Mouse (Mus musculus) layer of hippocampus, adult 11-12 months (tissue): ENCODE results near the gene Ctf2.
"Not testable (repeated sequence)": the region's sequence is repeated elsewhere in the genome, so short reads cannot be mapped to it uniquely, and the experiment has no call there.

Experiments used
- DNase-seq: peaks from one replicate; pipeline ENCODE4 v3.0.0; 2022; ENCODE audit warnings: low spot score

Ctf2 gene

GRCm38 (mm10) chr7:127712461-127713385 lies 19.2 kb downstream of the Ctf2 start, which contains the start of gene Ctf1:
Gene Ctf1, plus strand, starts transcription at chr7:127712736.
- DNase-seq: peak; percentile 76

DNA sequence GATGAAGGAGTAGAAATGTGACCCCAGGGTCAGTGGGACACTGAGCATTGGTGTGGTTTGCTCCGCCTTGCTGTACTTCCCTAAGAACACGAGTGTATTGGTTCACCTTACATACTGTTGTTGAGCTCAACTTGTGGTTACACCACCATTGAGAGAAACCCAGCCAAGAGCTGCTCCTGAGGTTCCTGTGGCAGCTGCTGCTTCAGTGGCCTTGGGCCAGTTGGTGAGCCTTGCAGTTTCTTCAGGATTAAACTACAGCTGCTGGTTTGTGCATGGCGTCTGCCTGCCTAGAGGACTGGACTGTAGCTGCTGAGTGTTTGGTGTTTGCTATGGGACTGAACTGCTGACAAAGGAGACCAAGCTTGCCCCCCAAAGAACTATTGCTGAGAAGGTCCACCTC lies 20.5 kb downstream of the Ctf2 start:
- DNase-seq: no peak

DNA sequence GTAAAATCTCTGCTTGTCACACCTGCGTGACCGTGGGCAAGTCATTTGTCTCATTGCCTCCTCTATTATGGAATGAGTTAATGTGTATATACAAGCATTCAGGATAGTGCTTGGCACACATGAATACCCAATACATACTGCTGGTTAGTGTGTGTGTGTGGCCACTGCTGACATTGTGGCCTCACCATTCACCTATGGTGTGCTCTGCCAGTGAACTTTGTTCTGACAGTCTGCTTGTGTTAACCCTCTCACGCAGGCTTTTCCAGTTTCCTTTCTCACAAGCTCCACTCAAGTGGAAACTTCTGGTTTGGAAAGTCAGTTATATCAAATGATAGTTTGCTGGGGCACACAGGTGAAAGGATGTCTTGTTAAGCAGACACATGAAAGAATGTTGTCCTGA lies 20.9 kb downstream of the Ctf2 start:
- DNase-seq: no peak

- DNase-seq: no peak
Measured at GRCm38 (mm10) chr7:127709261-127709979, 22.5 kb downstream of the Ctf2 start.

GRCm38 (mm10) chr7:127708207-127709078 lies 23.5 kb downstream of the Ctf2 start, which contains the start of gene Bcl7c:
Gene Bcl7c, minus strand, starts transcription at chr7:127708933.
- peak; percentile 86 for DNase-seq

DNA sequence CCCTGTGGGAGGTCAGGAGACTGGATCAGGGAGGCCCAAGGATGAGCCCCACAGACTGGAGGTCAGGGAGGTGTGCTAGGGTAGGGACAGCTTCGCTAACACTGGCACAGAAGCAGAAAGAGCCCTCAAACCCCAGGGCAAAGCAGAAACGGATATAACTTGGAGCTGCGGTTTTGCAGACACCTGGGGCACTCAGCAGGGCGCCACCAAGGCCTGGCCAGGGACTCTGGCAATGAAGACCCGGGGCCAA lies 24.1 kb downstream of the Ctf2 start:
- DNase-seq: no peak

DNA sequence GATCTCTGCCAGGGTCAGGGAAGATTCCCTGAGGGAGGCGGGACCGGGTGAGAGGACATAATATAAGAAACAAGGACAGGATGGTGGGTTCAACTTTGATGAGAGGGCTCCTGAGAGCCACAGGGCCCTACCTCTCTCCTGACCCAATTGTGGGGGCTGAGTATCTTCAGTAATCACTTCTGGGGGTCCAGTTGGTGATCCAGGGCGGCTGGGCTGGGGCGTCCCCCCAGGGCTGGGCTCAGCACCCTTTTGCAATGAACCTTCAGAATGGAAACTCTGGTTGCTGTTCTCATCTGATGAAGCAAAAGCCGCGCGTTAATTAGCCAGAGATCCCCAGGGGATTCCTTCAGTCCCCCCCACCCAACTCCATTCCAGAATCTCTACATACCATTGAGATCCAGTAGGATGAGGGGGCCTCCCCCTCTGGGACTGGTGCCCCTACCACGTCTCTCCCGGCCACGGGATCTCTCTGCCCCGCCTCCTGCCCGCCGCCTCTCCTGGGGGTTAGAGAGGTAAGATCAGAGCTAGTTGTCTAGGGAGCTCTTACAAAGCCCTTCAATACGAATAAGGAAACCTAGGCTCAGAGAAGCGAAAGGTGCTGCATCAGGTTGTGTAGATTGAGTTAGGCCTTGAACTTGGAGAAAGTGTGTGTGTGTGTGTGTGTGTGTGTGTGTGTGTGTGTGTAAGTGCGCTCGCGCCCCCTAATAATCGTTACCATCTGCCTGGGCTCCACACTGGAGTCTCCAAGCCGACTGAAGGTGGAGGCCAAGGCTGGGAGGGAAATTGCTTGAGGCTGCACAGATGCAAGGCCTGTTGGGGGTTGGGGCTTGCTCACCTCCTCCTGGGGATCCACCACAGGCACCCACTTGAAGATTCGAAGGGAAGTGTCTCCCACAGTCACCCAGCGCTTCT lies 24.7 kb downstream of the Ctf2 start:
- DNase-seq: no peak

GRCm38 (mm10) chr7:127705706-127706105 lies 26.3 kb downstream of the Ctf2 start:
- no peak for DNase-seq

DNA sequence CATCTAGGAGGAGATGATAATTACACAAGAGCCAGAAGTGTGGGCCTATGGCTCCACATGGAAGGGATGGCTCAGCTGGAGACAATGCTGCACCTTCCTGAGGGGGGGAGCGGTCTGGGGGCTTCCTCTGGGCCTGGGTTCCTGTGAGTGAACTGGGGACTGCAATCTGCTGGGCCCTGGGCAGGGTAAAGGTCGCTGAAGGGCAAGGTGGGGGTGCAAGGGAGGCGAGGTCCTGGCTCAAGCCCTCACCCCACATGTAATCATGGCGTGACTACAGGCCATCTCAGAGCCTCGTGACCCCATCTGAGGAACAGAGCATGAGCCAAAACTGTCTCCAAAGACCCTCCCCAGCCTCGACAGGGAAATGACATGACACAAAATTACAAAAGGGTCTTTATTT lies 27.4 kb downstream of the Ctf2 start:
- DNase-seq: no peak

DNA sequence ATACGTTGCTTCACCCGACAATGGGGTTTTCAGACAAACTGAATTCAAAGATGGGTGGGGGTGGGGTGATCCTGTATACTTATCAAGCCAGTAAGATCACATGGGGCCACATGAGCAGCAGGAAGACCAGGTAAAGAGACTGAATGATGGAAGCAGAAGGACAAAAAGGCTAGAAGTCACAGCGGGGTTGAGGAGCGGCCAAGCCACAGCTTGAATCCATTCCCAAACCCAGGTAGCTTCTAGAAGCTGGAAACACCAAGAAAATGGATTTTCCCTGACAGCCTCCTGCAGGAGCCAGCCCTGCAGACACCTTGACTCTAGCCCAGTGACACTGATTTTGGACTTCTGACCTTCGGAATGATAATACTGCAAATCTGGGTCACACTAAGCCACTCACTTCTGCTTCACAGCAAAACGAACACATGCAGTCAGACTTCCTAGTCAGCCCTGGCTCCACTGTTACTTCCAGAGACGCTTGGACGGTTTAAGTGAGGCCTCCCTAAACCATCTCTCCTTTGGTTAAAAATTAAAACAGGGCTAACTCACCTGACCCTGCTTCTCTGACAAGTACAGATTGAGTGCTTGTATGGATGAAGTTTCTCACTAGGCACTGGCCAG lies 28.3 kb downstream of the Ctf2 start:
- DNase-seq: no peak

- DNase-seq: no peak
Measured at GRCm38 (mm10) chr7:127700712-127701331, 31.1 kb downstream of the Ctf2 start.

- no peak for DNase-seq
Measured at GRCm38 (mm10) chr7:127698986-127699385, 33.0 kb downstream of the Ctf2 start.

GRCm38 (mm10) chr7:127693730-127694129 lies 38.2 kb downstream of the Ctf2 start:
- DNase-seq: not testable (repeated sequence)

- DNase-seq: no peak
Measured at GRCm38 (mm10) chr7:127693290-127693689, 38.7 kb downstream of the Ctf2 start.

GRCm38 (mm10) chr7:127691221-127691989 lies 40.6 kb downstream of the Ctf2 start:
- DNase-seq: peak; percentile 41

DNA sequence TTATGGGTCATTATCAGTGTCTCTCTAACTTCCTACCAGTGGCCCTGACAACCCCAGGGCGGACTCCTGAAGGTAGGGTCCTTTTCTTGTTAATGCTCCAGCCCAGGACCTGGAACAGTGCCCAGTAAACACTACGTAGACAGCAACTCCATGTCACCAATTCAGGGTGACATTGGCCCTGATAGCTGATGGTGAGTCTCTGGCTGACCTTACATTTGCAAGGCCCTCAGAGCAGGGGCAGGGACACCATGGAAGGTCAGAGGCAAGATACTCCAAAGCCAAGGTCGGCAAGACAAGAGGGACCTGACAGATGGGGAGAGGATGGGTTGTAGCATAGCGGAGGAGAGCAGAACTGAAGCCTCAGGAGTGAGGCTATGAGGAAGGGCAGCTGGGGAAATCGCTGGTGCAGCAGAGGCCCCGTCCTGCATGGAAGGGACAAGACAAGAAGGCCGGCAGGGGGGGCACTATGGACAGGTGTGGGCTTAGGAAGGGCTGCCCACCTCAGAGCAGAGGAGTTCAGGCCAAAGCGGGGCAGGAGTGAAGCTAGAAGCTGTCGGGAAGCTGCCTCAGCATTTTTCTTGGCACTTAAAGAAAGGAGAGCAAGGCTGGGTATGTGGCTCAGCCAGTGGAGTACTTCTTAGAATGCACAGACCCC lies 42.2 kb downstream of the Ctf2 start:
- no peak for DNase-seq

DNA sequence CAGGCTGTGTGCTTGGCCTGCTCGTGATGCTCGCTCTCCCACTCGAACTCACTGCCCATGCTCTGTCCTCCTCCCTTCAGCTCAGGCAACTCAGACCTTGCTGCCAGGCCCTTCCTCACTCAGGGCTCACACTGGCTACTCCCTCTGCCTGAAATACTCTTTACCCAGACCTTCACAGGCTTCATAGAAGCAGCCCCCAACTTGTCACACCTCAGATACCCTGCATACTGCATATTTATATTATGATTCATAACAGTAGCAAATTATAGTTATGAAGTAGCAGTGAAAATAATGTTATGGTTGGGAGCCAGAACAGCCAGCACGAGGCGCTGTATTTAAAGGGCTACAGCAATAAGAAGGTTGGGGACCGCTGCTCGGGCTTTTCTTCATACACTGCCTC lies 43.0 kb downstream of the Ctf2 start:
- no peak for DNase-seq

GRCm38 (mm10) chr7:127686740-127687449 lies 45.1 kb downstream of the Ctf2 start:
- DNase-seq: no peak
